Mouse (Mus musculus): Measurements from ENCODE around the gene Tmem95.

GRCm38 (mm10) chr11:69846738-69847688 lies 30.8 kb downstream of the Tmem95 start:
- TF ChIP-seq POLR2A (IDR thresholded peaks at IDR 0.05; ENCODE audit: low read depth, low read length) (no peak), SMC3 (IDR thresholded peaks at IDR 0.05; ENCODE audit: low read depth, low read length) (no peak)

Data from CH12.LX (cell line).